Mouse (Mus musculus): Measurements from ENCODE around the gene Akap2. TPM values are rescaled to one million over a fixed set of nuclear protein-coding genes. Genes with fewer than 3 reads are reported as not detected.

The Akap2 gene
- total and polyA plus RNA-seq, 3 experiments, result 1.7 to 7.2 TPM; not detected in 1

DNA sequence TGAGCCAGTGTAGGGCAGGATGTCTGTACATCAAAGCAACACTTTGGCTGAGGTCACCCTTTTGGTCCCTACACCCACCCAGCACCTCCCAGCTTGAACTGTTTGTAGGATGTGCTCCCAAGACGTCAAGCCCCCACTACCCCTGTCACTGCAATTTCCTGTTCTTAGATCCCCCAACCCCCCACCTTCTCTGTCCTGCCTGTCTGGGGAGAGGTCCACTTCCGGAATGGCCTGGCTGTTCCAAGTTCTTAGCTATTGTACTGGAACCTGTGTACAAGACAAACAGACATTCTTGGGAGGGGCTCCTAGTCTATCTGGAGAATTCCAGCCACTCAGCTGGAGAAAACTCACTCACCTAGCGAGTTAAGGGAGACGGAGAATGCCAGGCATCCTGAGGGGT, 116.7 kb downstream of the Akap2 start:
- no peak overlapping the region for H3K27ac ChIP-seq (ENCODE audit: control insufficient read depth, low read depth, low read length)
- H3K27me3 ChIP-seq (ENCODE audit: control insufficient read depth in 1 of 2, insufficient read depth in 2 of 2, low read length in 2 of 2), result no peaks in the 10 kb centered on the region
- no peak overlapping the region for H3K9ac ChIP-seq (ENCODE audit: control insufficient read depth, low read depth, low read length, poor library complexity, severe bottlenecking)
- no peak overlapping the region for H3K4me3 ChIP-seq (ENCODE audit: control insufficient read depth in 1 of 2, insufficient read depth in 1 of 2, low read depth in 2 of 2, low read length in 2 of 2)
- no peak for DNase-seq (ENCODE audit: low read depth, low spot score)
- no peaks in the 10 kb centered on the region for H3K9me3 ChIP-seq (replicated peaks; ENCODE audit: insufficient read depth, low read length)
- no peaks in the 10 kb centered on the region for H3K79me2 ChIP-seq (ENCODE audit: control insufficient read depth, insufficient read depth, low read length, poor library complexity)
- TF ChIP-seq MAFK (IDR thresholded peaks at IDR 0.05; ENCODE audit: borderline replicate concordance, low read depth, low read length) (no peak), MEF2A (IDR thresholded peaks at IDR 0.05; ENCODE audit: extremely low read depth, insufficient replicate concordance, low read depth, low read length, poor library complexity, severe bottlenecking) (no peak), ZKSCAN1 (IDR thresholded peaks at IDR 0.05; ENCODE audit: low read depth, low read length) (no peak), ETS1 (IDR thresholded peaks at IDR 0.05; ENCODE audit: low read depth, low read length) (no peak), CHD1 (IDR thresholded peaks at IDR 0.05; ENCODE audit: low read depth, low read length) (no peak), MYC (IDR thresholded peaks at IDR 0.05; ENCODE audit: low read depth, low read length) (no peak)
- no peaks in the 10 kb centered on the region; a peak in 1 of 4 replicates for H3K4me1 ChIP-seq (ENCODE audit: control insufficient read depth in 1 of 2, insufficient read depth in 2 of 2, low read length in 2 of 2)
- no peaks in the 10 kb centered on the region for H3K36me3 ChIP-seq (ENCODE audit: control insufficient read depth in 1 of 2, insufficient read depth in 2 of 2, low read length in 2 of 2)

DNA sequence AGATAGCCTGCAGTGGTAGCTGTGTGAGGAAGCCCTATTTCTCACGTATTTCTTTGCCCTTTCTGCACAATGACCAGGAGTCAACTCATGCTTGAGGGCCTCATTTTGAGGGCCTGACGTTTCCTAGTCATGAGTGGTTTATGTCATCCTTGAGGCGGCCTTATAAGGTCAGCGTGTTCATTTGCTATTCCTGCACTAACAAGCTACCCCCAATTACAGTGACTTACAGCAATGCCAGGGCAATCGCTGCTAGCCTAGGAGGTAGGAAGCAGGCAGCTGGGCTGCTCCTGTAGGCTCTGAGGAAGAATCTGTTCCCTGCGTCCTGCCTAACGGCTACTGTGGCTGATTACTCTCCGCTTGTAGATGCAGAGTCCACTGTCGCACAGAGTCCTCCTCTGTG, 119.6 kb downstream of the Akap2 start:
- H3K27ac ChIP-seq (ENCODE audit: control insufficient read depth, low read depth, low read length), result no peak overlapping the region
- TF ChIP-seq ZKSCAN1 (IDR thresholded peaks at IDR 0.05; ENCODE audit: low read depth, low read length) (no peak), E2F4 (IDR thresholded peaks at IDR 0.05; ENCODE audit: borderline replicate concordance, low read depth, low read length) (no peak), UBTF (IDR thresholded peaks at IDR 0.05; ENCODE audit: borderline replicate concordance, insufficient read depth, low read depth, low read length) (no peak), MAX (IDR thresholded peaks at IDR 0.05; ENCODE audit: low read length) (no peak), TBP (IDR thresholded peaks at IDR 0.05; ENCODE audit: low read depth, low read length) (no peak), POLR2AphosphoS5 (IDR thresholded peaks at IDR 0.05; ENCODE audit: borderline replicate concordance, low read depth, low read length) (no peak), NRF1 (IDR thresholded peaks at IDR 0.05; ENCODE audit: insufficient read depth, low read depth, low read length, poor library complexity, severe bottlenecking) (no peak), HCFC1 (IDR thresholded peaks at IDR 0.05; ENCODE audit: low read depth, low read length) (no peak), MAZ (IDR thresholded peaks at IDR 0.05; ENCODE audit: low read depth, low read length) (no peak), ETS1 (IDR thresholded peaks at IDR 0.05; ENCODE audit: low read depth, low read length) (no peak), MAFK (IDR thresholded peaks at IDR 0.05; ENCODE audit: borderline replicate concordance, low read depth, low read length) (no peak), MEF2A (IDR thresholded peaks at IDR 0.05; ENCODE audit: extremely low read depth, insufficient replicate concordance, low read depth, low read length, poor library complexity, severe bottlenecking) (no peak), MYB (IDR thresholded peaks at IDR 0.05; ENCODE audit: low read depth, low read length) (no peak), USF1 (IDR thresholded peaks at IDR 0.05; ENCODE audit: low read depth, low read length) (no peak), ZMIZ1 (IDR thresholded peaks at IDR 0.05; ENCODE audit: low read depth, low read length) (no peak), CTCF (IDR thresholded peaks at IDR 0.05 in 2 of 3, conservative IDR thresholded peaks at IDR 0.05 in 1 of 3; ENCODE audit: control insufficient read depth in 1 of 3, insufficient read depth in 1 of 3, low read depth in 2 of 3, low read length in 3 of 3, poor library complexity in 1 of 3, severe bottlenecking in 1 of 3) (no peak), NELFE (IDR thresholded peaks at IDR 0.05; ENCODE audit: low read depth, low read length) (no peak), JUND (IDR thresholded peaks at IDR 0.05; ENCODE audit: low read depth, low read length) (no peak), GABPA (IDR thresholded peaks at IDR 0.05; ENCODE audit: low read depth, low read length) (no peak), GATA1 (IDR thresholded peaks at IDR 0.05; ENCODE audit: low read depth, low read length) (no peak)
- H3K4me1 ChIP-seq (ENCODE audit: control insufficient read depth in 1 of 2, insufficient read depth in 2 of 2, low read length in 2 of 2), result peaks cover 0 to 4% of the 10 kb centered on the region in 2 experiments; a peak in 3 of 4 replicates
- H3K9me3 ChIP-seq (replicated peaks; ENCODE audit: insufficient read depth, low read length), result no peaks in the 10 kb centered on the region
- H3K9ac ChIP-seq (ENCODE audit: control insufficient read depth, low read depth, low read length, poor library complexity, severe bottlenecking), result no peak overlapping the region
- no peak overlapping the region for H3K4me3 ChIP-seq (ENCODE audit: control insufficient read depth in 1 of 2, insufficient read depth in 1 of 2, low read depth in 2 of 2, low read length in 2 of 2)
- no peaks in the 10 kb centered on the region for H3K27me3 ChIP-seq (ENCODE audit: control insufficient read depth in 1 of 2, insufficient read depth in 2 of 2, low read length in 2 of 2)
- peaks cover 0 to 2% of the 10 kb centered on the region in 2 experiments; a peak in 1 of 4 replicates for H3K36me3 ChIP-seq (ENCODE audit: control insufficient read depth in 1 of 2, insufficient read depth in 2 of 2, low read length in 2 of 2)
- DNase-seq (ENCODE audit: low read depth, low spot score), result no peak
- no peaks in the 10 kb centered on the region for H3K79me2 ChIP-seq (ENCODE audit: control insufficient read depth, insufficient read depth, low read length, poor library complexity)
